Mouse (Mus musculus) stomach, embryonic 16.5 days (tissue): Measurements from ENCODE around the gene Gtf2h1. TPM values are rescaled to one million over a fixed set of nuclear protein-coding genes. Genes with fewer than 3 reads are reported as not detected.
A peak's percentile ranks its signal among the peaks of the same experiment; 100 is the strongest.

ENCODE experiments used
- ATAC-seq: fragments of 200-750 bp; cut with Nextera tagmentation; 2 replicates; pipeline ENCODE4 v1.8.0; 2017; ENCODE audit warnings: moderate number of reproducible peaks, moderate TSS enrichment; ENCODE audit not compliant: insufficient read depth, low FRiP score
- H3K27ac ChIP-seq: fragments of 300-500 bp; sonication (generic); 2 replicates; pipeline ENCODE4 v1.5.1; 2014; ENCODE audit warnings: low read length
- H3K27me3 ChIP-seq: fragments of 300-500 bp; sonication (generic); 2 replicates; pipeline ENCODE4 v1.6.1; 2014; ENCODE audit warnings: low read length, control low read depth, mixed read lengths; ENCODE audit not compliant: control insufficient read depth, insufficient read depth
- H3K36me3 ChIP-seq: fragments of 300-500 bp; sonication (generic); 2 replicates; pipeline ENCODE4 v1.6.1; 2014; ENCODE audit warnings: low read length; ENCODE audit not compliant: control insufficient read depth, insufficient read depth
- H3K4me1 ChIP-seq: fragments of 300-500 bp; sonication (generic); 2 replicates; pipeline ENCODE4 v1.6.1; 2014; ENCODE audit warnings: low read length, control low read depth, mixed read lengths; ENCODE audit not compliant: control insufficient read depth, insufficient read depth
- H3K4me2 ChIP-seq: fragments of 300-500 bp; sonication (generic); 2 replicates; pipeline ENCODE4 v1.6.1; 2014; ENCODE audit warnings: low read depth, low read length, mixed read lengths
- H3K4me3 ChIP-seq: fragments of 300-500 bp; sonication (generic); replicated peaks from 2 replicates; pipeline ENCODE4 v1.5.1; 2014; ENCODE audit warnings: mild to moderate bottlenecking, low read length
- H3K9ac ChIP-seq: fragments of 300-500 bp; sonication (generic); 2 replicates; pipeline ENCODE4 v1.6.1; 2014; ENCODE audit warnings: low read length
- H3K9me3 ChIP-seq: fragments of 300-500 bp; sonication (generic); replicated peaks from 2 replicates; pipeline ENCODE4 v1.6.1; 2016; ENCODE audit warnings: low read length, control low read depth; ENCODE audit not compliant: control insufficient read depth
- WGBS: fragments of 180-500 bp; shearing (Covaris S2); extraction: QIAGEN DNeasy Blood & Tissue Kit; methylation state at CpG from one replicate; pipeline ENCODE4 v1.1.7; 2014; 5-methylcytosine and 5-hydroxymethylcytosine counted together
- polyA plus RNA-seq: library from polyadenylated mRNA; unstranded; fragments of >200 nt; fragmentation: Nextera tagmentation; extraction: Ambion mirVana; gene quantifications from 2 replicates; pipeline ENCODE4 v1.2.1, GENCODE M21; 2015

Gene Gtf2h1
- polyA plus RNA-seq, 1 experiment from 2014 or later: 51.6 TPM

GRCm38 (mm10) chr7:46842278-46842677 is 46.4 kb downstream of the Gtf2h1 start:
- Histone ChIP-seq H3K27ac (no peak overlapping the region), H3K4me1 (peaks cover 52% of the 10 kb centered on the region), H3K36me3 (no peaks in the 10 kb centered on the region), H3K4me2 (no peak overlapping the region), H3K4me3 (no peak overlapping the region), H3K9ac (no peak overlapping the region), H3K9me3 (no peaks in the 10 kb centered on the region), H3K27me3 (no peaks in the 10 kb centered on the region)
- ATAC-seq: no peak
- WGBS: 24% methylated on average over 5 of the region's 5 CpGs

- Histone ChIP-seq H3K27me3 (no peaks in the 10 kb centered on the region), H3K9ac (no peak overlapping the region), H3K9me3 (no peaks in the 10 kb centered on the region), H3K36me3 (peaks cover 9% of the 10 kb centered on the region; the same call in 1 of the 2 replicates), H3K4me2 (no peak overlapping the region), H3K27ac (no peak overlapping the region), H3K4me1 (peaks cover 43% of the 10 kb centered on the region), H3K4me3 (no peak overlapping the region)
- ATAC-seq: no peak
- 83% methylated on average over 4 of the region's 4 CpGs for WGBS
Measured at GRCm38 (mm10) chr7:46843576-46843975, 47.7 kb downstream of the Gtf2h1 start.

DNA sequence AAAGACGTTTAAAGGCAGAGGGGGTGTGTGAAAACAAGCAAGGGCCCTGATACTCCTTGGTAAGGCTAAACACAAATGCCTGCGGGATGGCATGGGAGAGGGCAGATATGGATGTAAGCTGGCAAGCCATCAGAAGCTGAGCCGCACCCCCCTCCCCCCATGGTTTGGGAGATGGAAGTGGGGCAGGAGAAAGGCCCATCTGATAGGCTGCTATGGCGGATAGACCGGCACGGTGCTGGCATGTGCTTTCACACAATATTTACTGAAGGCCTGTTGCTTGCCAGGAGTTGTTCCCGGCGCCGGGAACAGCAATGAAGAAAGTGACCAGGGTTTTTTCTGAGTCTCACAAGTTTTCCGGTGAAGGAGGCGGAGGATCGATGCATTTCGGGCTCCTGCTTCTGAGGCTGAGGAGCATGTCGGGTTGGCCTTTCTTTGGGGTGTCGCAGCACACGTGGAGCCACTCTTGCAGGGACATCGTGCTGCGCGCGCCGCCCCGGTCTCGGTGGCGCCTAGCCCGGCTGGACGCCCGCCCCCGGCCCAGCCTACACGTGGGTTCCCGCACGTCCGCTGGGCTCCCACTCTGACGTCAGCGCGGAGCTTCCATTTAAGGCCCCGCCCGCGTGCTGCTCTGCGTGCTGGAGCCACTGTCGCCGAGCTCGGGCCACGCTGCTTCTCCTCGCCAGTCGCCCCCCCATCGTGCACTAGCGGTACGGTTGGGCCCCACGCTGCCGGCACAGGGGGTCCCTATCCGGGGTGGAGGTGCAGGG is 49.5 kb downstream of the Gtf2h1 start:
- no peaks in the 10 kb centered on the region for H3K27me3 ChIP-seq
- H3K27ac ChIP-seq: peak overlapping the region; percentile 97
- under 1% methylated on average over 51 of the region's 51 CpGs for WGBS
- H3K4me3 ChIP-seq: peak overlapping the region; percentile 91
- peak overlapping the region; percentile 92 for H3K4me2 ChIP-seq
- no peaks in the 10 kb centered on the region for H3K9me3 ChIP-seq
- peak; percentile 91 for ATAC-seq
- H3K36me3 ChIP-seq: peaks cover 19% of the 10 kb centered on the region
- H3K4me1 ChIP-seq: peaks cover 25% of the 10 kb centered on the region
- peak overlapping the region; percentile 96 for H3K9ac ChIP-seq

GRCm38 (mm10) chr7:46845978-46846485 is 50.1 kb downstream of the Gtf2h1 start:
- Histone ChIP-seq H3K36me3 (peaks cover 19% of the 10 kb centered on the region), H3K9ac (peak overlapping the region; percentile 96), H3K4me3 (peak overlapping the region; percentile 91), H3K4me1 (peaks cover 19% of the 10 kb centered on the region), H3K27me3 (no peaks in the 10 kb centered on the region), H3K9me3 (no peaks in the 10 kb centered on the region), H3K27ac (peak overlapping the region; percentile 97), H3K4me2 (peak overlapping the region; percentile 92)
- WGBS: under 1% methylated on average over 36 of the region's 36 CpGs
- ATAC-seq: no peak; the same call in 1 of the 2 replicates

DNA sequence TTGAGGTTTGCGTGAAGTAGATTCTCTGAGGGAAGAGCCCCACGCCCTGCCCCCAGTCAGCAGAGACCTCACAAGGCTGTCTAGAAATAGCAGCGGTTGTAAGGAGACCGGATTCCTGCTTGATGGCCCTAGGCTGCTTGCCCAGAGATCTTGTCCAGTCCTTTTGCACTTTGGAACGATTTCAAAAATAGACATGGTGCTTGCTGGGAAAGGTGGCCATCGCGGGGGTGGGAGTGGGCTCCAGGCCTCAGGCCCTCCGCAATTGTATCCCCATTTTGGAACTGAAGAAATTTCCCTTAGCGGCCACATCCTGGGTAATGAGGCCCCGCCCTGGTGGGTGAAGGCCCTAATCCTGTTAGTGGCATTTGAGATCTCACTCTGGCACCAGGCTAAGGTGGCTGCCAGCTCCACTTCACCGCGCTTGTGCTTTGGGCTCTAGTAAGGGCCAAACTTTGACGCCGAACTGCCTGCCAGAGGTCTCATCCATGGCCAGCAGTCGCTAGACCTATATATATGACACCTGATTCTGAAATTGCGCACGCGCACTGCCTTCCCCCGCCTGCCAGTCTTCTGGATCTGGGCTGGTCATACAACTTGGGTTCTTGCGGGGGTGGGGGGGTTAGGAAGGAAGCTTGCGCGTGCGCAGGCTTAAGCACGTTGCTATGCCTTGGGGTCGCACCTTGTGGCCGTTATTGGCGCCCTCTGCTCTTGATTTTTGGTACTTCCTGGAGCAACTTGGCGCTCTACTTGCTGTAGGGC is 50.8 kb downstream of the Gtf2h1 start:
- Histone ChIP-seq H3K27ac (peak overlapping the region; percentile 97), H3K36me3 (peaks cover 26% of the 10 kb centered on the region), H3K9ac (peak overlapping the region; percentile 96), H3K9me3 (no peaks in the 10 kb centered on the region), H3K4me1 (peaks cover 12% of the 10 kb centered on the region), H3K4me2 (peak overlapping the region; percentile 92), H3K27me3 (no peaks in the 10 kb centered on the region), H3K4me3 (peak overlapping the region; percentile 91)
- 2% methylated on average over 28 of the region's 28 CpGs for WGBS
- peak; percentile 39 for ATAC-seq

DNA sequence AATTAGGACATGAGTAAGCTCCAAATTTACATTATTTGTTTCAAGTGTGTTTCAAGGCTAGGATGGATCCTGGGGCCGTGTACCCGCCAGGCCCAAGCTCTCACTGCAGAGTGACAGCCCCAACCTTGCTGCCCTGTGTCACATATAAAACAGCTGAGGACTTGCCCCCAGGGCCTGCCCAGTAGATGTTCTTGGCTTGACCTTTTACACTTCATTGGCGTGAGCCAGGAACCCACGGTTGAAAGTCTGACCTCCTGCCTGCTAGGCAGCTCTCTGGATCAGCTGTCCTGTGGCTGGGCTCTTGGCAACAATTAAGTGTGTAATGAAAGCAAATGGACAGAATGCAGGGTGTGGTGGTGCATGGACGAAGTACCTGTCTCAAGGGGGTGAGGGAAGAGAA is 53.4 kb downstream of the Gtf2h1 start:
- no peak overlapping the region for H3K9ac ChIP-seq
- no peak overlapping the region for H3K4me2 ChIP-seq
- no peak overlapping the region for H3K27ac ChIP-seq
- peaks cover 50% of the 10 kb centered on the region for H3K36me3 ChIP-seq
- H3K4me1 ChIP-seq: peaks cover 11% of the 10 kb centered on the region
- WGBS: 83% methylated on average over 5 of the region's 5 CpGs
- H3K9me3 ChIP-seq: no peaks in the 10 kb centered on the region
- no peak overlapping the region for H3K4me3 ChIP-seq
- H3K27me3 ChIP-seq: no peaks in the 10 kb centered on the region
- no peak for ATAC-seq

DNA sequence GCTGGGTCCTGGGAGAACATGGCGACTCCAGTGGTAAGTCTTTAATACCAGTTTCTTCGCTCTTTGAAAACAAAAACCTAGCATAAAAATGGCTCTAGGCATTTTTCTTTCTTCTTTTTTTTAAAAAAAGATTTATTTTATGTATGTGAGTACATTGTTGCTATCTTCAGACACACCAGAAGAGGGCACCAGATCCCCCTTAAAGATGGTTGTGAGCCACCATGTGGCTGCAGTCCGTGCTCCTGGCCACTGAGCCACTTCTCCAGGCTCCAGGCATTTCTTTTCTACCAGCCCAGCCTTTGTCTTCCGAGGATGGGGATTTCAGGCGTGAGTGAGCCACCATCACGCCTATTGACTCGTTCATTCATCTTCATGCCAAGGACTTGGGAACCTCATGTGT is 55.1 kb downstream of the Gtf2h1 start:
- no peak for ATAC-seq
- Histone ChIP-seq H3K27me3 (no peaks in the 10 kb centered on the region), H3K9ac (no peak overlapping the region), H3K27ac (no peak overlapping the region), H3K4me1 (peaks cover 4% of the 10 kb centered on the region; the same call in 1 of the 2 replicates), H3K4me2 (no peak overlapping the region), H3K9me3 (no peaks in the 10 kb centered on the region), H3K36me3 (peaks cover 51% of the 10 kb centered on the region), H3K4me3 (no peak overlapping the region)
- WGBS: 79% methylated on average over 7 of the region's 7 CpGs

- no peaks in the 10 kb centered on the region for H3K27me3 ChIP-seq
- H3K4me3 ChIP-seq: no peak overlapping the region
- H3K27ac ChIP-seq: no peak overlapping the region
- no peaks in the 10 kb centered on the region; the same call in 1 of the 2 replicates for H3K4me1 ChIP-seq
- peaks cover 50% of the 10 kb centered on the region for H3K36me3 ChIP-seq
- no peak for ATAC-seq
- H3K9ac ChIP-seq: no peak overlapping the region
- WGBS: 88% methylated on average over 1 of the region's 1 CpGs
- no peaks in the 10 kb centered on the region for H3K9me3 ChIP-seq
- no peak overlapping the region for H3K4me2 ChIP-seq
Measured at GRCm38 (mm10) chr7:46852666-46853065, 56.8 kb downstream of the Gtf2h1 start.

DNA sequence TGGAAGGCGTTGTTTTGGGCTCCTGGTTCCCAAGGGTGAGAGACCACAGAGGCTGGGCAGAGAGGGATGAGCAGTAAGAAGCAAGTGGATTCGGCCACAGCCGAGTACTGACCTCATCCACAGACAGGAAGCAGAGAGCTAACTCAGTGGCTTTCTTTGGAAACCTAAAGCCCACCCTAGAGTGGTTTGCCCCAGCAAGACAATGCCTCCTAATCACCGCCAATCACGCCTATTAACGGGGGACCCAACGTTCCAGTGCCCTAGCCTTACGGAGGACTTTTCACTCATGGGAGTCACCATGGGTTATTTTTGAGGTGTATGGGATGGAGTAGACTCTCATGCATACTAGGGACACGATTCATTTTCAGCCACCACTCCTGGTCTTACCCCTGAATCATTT is 57.5 kb downstream of the Gtf2h1 start:
- Histone ChIP-seq H3K4me2 (no peak overlapping the region), H3K4me3 (no peak overlapping the region), H3K4me1 (no peaks in the 10 kb centered on the region), H3K9me3 (no peaks in the 10 kb centered on the region), H3K36me3 (peaks cover 45% of the 10 kb centered on the region), H3K27me3 (no peaks in the 10 kb centered on the region), H3K27ac (no peak overlapping the region), H3K9ac (no peak overlapping the region)
- no peak for ATAC-seq
- WGBS: 92% methylated on average over 9 of the region's 9 CpGs
